Mouse (Mus musculus) C2C12 (cell line): ENCODE measurements around the gene Hnrnpa3. TPM values are rescaled to one million over a fixed set of nuclear protein-coding genes. Genes with fewer than 3 reads are reported as not detected.

Source experiments
- H3K27me3 ChIP-seq: one replicate; pipeline ENCODE4 v1.6.1; 2011; ENCODE audit not compliant: control insufficient read depth, insufficient read depth, insufficient read length
- H3K36me3 ChIP-seq: one replicate; pipeline ENCODE4 v1.6.1; 2011; ENCODE audit not compliant: control insufficient read depth, insufficient read depth
- H3K4me3 ChIP-seq: one replicate; pipeline ENCODE4 v1.5.1; 2011; ENCODE audit warnings: mild to moderate bottlenecking, control low read depth; ENCODE audit not compliant: poor library complexity, insufficient read depth, severe bottlenecking
- H3K79me2 ChIP-seq: one replicate; pipeline ENCODE4 v1.6.1; 2011; ENCODE audit not compliant: control insufficient read depth, insufficient read depth
- H3K79me3 ChIP-seq: one replicate; pipeline ENCODE4 v1.6.1; 2011; ENCODE audit warnings: low read depth, control low read depth
- H3ac ChIP-seq: one replicate; pipeline ENCODE3; 2011; ENCODE audit warnings: low read depth; ENCODE audit not compliant: control insufficient read depth, insufficient read length
- CEBPB ChIP-seq: IDR thresholded peaks from one replicate; pipeline ENCODE4 v1.6.1; 2011; ENCODE audit warnings: low read depth, mild to moderate bottlenecking, control low read depth, moderate library complexity
- CTCF ChIP-seq: IDR thresholded peaks from one replicate; pipeline ENCODE4 v1.5.1; 2011; ENCODE audit not compliant: control insufficient read depth, insufficient read depth, insufficient read length
- FOSL1 ChIP-seq: IDR thresholded peaks from one replicate; pipeline ENCODE4 v1.8.0; 2011; ENCODE audit warnings: mild to moderate bottlenecking, low read length; ENCODE audit not compliant: poor library complexity, insufficient read depth, severe bottlenecking
- MAX ChIP-seq: IDR thresholded peaks from one replicate; pipeline ENCODE4 v1.6.1; 2011; ENCODE audit warnings: mild to moderate bottlenecking, control low read depth
- MYOD1 ChIP-seq: IDR thresholded peaks from one replicate; pipeline ENCODE4 v1.6.1; 2011; ENCODE audit warnings: low read depth; ENCODE audit not compliant: control insufficient read depth, insufficient read length
- MYOG ChIP-seq: IDR thresholded peaks from one replicate; pipeline ENCODE4 v1.6.1; 2011; ENCODE audit not compliant: control insufficient read depth, insufficient read length; ENCODE audit errors: extremely low read depth
- USF1 ChIP-seq: IDR thresholded peaks from one replicate; pipeline ENCODE4 v1.6.1; 2011; ENCODE audit warnings: low read depth, mild to moderate bottlenecking, control low read depth, moderate library complexity
- microRNA-seq: library from miRNA; unstranded; fragments of <30 nt; microRNA quantifications from one replicate; pipeline ENCODE4, GENCODE M21; 2019; ENCODE audit warnings: borderline microRNAs expressed
- polyA plus RNA-seq: library from polyadenylated mRNA; unstranded; fragments of >200 nt; fragmentation: generic; extraction: Trizol; gene quantifications from one replicate; pipeline ENCODE4 v1.2.1, GENCODE M21; 2012; ENCODE audit warnings: missing spikeins

The Hnrnpa3 gene
- polyA plus RNA-seq, 1 experiment = 341 TPM

DNA sequence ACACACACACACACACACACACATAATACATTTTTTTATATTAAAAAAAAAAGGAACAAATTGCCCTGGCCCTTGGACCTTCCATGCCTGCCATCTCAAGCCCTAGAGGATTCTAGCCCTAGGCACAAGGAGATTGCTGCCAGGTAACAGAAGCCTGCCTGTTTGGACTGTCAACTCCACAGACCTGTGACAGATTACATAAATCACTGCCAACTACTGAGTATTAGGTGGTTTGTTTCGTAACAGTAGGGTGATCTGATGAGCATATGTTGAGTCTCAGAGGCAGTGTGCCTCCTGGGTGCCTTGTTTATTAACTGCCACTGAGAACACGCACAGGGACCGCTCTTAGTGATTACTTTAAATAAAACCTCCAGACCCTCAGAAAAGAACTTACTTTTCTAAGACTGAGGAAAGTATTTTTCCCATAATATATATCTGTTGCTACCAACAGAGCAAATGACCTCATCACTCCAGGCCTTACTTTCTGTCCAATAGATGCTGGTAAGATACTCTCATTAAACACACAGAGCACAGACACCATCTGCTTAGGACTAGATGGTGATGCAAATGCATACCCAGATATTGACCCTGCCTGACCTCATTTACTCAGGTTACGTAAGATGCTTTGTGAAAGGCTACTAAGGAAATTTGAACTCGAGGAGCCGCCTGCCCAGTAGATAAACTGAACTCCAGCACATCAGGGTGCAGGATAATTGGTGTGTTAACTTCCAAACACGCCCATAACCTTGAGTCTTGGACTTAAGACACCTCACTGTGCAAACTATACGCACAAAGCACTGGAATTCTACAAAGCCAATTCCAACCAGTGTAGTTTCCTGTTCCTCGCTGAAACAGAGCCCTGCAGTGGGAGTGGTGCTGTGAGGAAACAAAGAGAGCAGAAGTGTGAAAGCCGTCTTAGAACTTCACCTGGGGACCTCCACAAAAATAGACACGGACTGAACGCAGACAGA lies 57.3 kb downstream of the Hnrnpa3 start:
- Histone ChIP-seq H3ac (no peak overlapping the region), H3K4me3 (no peak overlapping the region), H3K36me3 (no peaks in the 10 kb centered on the region), H3K79me3 (no peaks in the 10 kb centered on the region), H3K79me2 (no peaks in the 10 kb centered on the region), H3K27me3 (no peaks in the 10 kb centered on the region)
- no peak for TF ChIP-seq USF1
- TF ChIP-seq CTCF = no peak
- no peak for TF ChIP-seq CEBPB
- TF ChIP-seq FOSL1 = no peak
- no peak for TF ChIP-seq MYOG
- TF ChIP-seq MAX = no peak
- TF ChIP-seq MYOD1 = no peak

Small RNAs within 50 kb of the gene (microRNA-seq; reads per million reads assigned to microRNA genes)
- gene Gm24574 = not detected

Other genes starting within 250 kb of the Hnrnpa3 start
- 48.4 TPM for gene Nfe2l2, start 45.4 kb downstream of the Hnrnpa3 start, polyA plus RNA-seq
- gene Agps, start 172.9 kb downstream of the Hnrnpa3 start, polyA plus RNA-seq = 15.4 TPM